13 mouse cellular contexts compared by ENCODE assay signal in genomic region chr10:120891131-120891530, GRCm38 (mm10).
"Had no signal": no experiment of that assay in that cellular context is flagged by ENCODE, and none has a peak within 500 bp of the region (broad histone marks: within the 10 kb centered on the region; RNA-seq: fewer than 3 reads in every experiment).

No protein-coding gene starts in this region.

- DNase-seq: gastrocnemius, adult 2 months; gastrocnemius, postnatal 10 days; gastrocnemius, postnatal 25 days; heart, adult 2 months; heart, postnatal 14 days; heart, postnatal 4 days; kidney, adult 18-20 months; kidney, adult 8-10 months; kidney, postnatal 10 days; kidney, postnatal 25 days; kidney, postnatal 4 days; liver; liver, embryonic 13.5 days had no signal
